Mouse (Mus musculus) kidney, postnatal 0 days (tissue): ENCODE measurements around the gene Rsph14. TPM values are rescaled to one million over a fixed set of nuclear protein-coding genes. Genes with fewer than 3 reads are reported as not detected.
A peak's percentile ranks its signal among the peaks of the same experiment; 100 is the strongest.

ENCODE experiments used
- ATAC-seq: fragments of 200-750 bp; cut with Nextera tagmentation; replicated peaks from 2 replicates; pipeline ENCODE4 v1.8.0; 2017; ENCODE audit warnings: low read depth, moderate number of reproducible peaks, moderate TSS enrichment, moderate library complexity; ENCODE audit not compliant: low FRiP score
- DNase-seq: peaks from one replicate; pipeline ENCODE4 v3.0.0-alpha.2; 2016; ENCODE audit warnings: low spot score
- H3K27ac ChIP-seq: fragments of 300-500 bp; sonication (generic); 2 replicates; pipeline ENCODE4 v1.5.1; 2014; ENCODE audit warnings: mild to moderate bottlenecking
- H3K27me3 ChIP-seq: fragments of 300-500 bp; sonication (generic); 2 replicates; pipeline ENCODE4 v1.6.1; 2014; ENCODE audit warnings: low read length, mixed read lengths; ENCODE audit not compliant: insufficient read depth
- H3K36me3 ChIP-seq: fragments of 300-500 bp; sonication (generic); 2 replicates; pipeline ENCODE4 v1.6.1; 2014; ENCODE audit warnings: low read length, mixed read lengths; ENCODE audit not compliant: insufficient read depth
- H3K4me1 ChIP-seq: fragments of 300-500 bp; sonication (generic); replicated peaks from 2 replicates; pipeline ENCODE4 v1.6.1; 2014; ENCODE audit warnings: antibody characterized with exemption, low read length, mixed read lengths; ENCODE audit not compliant: insufficient read depth
- H3K4me2 ChIP-seq: fragments of 300-500 bp; sonication (generic); 2 replicates; pipeline ENCODE4 v1.6.1; 2014; ENCODE audit warnings: mild to moderate bottlenecking, low read length, moderate library complexity, mixed read lengths
- H3K4me3 ChIP-seq: fragments of 300-500 bp; sonication (generic); replicated peaks from 2 replicates; pipeline ENCODE4 v1.5.1; 2014; ENCODE audit warnings: low read depth, low read length
- H3K9ac ChIP-seq: fragments of 300-500 bp; sonication (generic); 2 replicates; pipeline ENCODE4 v1.6.1; 2014; ENCODE audit warnings: low read depth, low read length
- H3K9me3 ChIP-seq: fragments of 300-500 bp; sonication (generic); replicated peaks from 2 replicates; pipeline ENCODE4 v1.6.1; 2016; ENCODE audit warnings: low read length, inconsistent platforms, mixed read lengths
- CTCF ChIP-seq: IDR thresholded peaks from 2 replicates; pipeline ENCODE4 v1.5.1; 2016; ENCODE audit warnings: antibody characterized with exemption, low read depth, mild to moderate bottlenecking, moderate library complexity
- WGBS: fragments of 180-500 bp; shearing (Covaris S2); extraction: QIAGEN DNeasy Blood & Tissue Kit; methylation state at CpG from one replicate; pipeline ENCODE4 v1.1.7; 2014; 5-methylcytosine and 5-hydroxymethylcytosine counted together
- polyA plus RNA-seq: library from polyadenylated mRNA; unstranded; fragments of >200 nt; fragmentation: Nextera tagmentation; extraction: Ambion mirVana; gene quantifications from 2 replicates; pipeline ENCODE4 v1.2.1, GENCODE M21; 2015

Rsph14 gene
- polyA plus RNA-seq, 1 experiment from 2014 or later: not detected

DNA sequence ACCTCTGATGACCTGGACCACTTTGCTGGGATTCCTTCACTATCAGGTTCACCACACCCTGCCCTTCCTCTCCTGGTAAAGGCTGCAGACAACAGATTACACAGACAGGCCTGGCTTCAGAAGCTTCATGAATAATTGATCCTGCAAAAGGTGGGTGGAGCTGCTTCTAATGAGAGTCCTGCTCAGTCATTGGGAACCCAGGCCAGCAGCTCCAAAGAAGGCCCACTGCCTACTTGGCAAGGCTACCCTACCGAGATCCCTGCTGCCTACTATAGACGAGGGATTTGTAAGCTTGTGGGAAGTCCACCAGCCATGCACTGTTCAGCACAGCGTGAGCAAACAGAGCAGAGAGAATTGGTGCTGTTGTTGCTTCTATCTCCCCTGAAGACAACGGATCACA, 23.9 kb upstream of the Rsph14 start:
- Histone ChIP-seq H3K4me3 (no peak overlapping the region), H3K27me3 (no peaks in the 10 kb centered on the region), H3K9ac (no peak overlapping the region), H3K9me3 (no peaks in the 10 kb centered on the region), H3K4me1 (peaks cover 7% of the 10 kb centered on the region), H3K27ac (no peak overlapping the region), H3K4me2 (no peak overlapping the region), H3K36me3 (no peaks in the 10 kb centered on the region)
- DNase-seq (no peak), ATAC-seq (no peak)
- 14% methylated on average over 4 of the region's 4 CpGs for WGBS
- no peak for TF ChIP-seq CTCF

DNA sequence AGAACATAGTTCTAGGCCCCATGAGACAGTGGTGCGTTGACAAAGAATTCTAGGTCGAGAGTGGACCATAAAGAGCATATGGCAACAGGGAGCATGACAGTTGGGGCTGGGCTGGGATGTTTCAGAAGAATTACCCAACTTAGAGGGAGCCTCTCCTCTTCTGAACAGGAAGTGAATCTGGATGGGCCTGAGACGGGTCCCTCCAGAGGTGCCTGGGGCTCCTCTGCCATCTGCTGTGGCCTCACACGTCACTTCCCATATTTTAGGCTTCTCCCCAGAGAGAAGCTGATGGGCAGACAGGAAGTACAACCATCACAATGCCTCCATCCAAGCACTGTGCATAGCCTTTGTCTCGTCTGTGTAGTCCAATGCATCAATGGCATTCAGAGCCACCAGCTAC, 23.3 kb upstream of the Rsph14 start:
- H3K4me3 ChIP-seq: no peak overlapping the region
- ATAC-seq (no peak), DNase-seq (no peak)
- no peaks in the 10 kb centered on the region for H3K36me3 ChIP-seq
- no peak for TF ChIP-seq CTCF
- H3K4me1 ChIP-seq: peaks cover 5% of the 10 kb centered on the region
- WGBS: 67% methylated on average over 5 of the region's 5 CpGs
- H3K9ac ChIP-seq: no peak overlapping the region
- H3K9me3 ChIP-seq: no peaks in the 10 kb centered on the region
- H3K4me2 ChIP-seq: no peak overlapping the region
- H3K27ac ChIP-seq: no peak overlapping the region
- H3K27me3 ChIP-seq: no peaks in the 10 kb centered on the region

DNA sequence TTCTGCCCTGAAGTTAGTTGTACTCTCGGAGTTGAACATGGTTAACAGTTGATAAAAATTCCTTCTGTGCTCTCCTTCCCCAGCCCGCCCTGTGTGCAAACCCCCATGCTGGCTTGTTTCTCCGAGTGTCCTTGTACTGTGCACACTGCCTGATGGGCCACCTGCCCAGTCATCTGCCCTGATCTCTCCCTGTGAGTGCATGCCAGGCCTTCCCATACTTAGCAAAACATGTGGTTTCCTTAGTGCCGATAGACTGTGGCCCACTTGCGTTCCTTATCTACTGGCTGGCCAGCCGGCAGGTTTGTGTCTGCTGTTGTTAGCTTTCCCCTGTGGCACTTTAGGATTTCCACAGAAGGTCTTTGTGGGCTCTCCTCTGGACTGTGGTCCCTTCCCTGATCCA, 21.7 kb upstream of the Rsph14 start:
- H3K9me3 ChIP-seq: no peaks in the 10 kb centered on the region
- no peak for DNase-seq
- 67% methylated on average over 6 of the region's 6 CpGs for WGBS
- H3K27ac ChIP-seq: no peak overlapping the region
- no peaks in the 10 kb centered on the region for H3K36me3 ChIP-seq
- no peak for ATAC-seq
- H3K4me3 ChIP-seq: no peak overlapping the region
- no peaks in the 10 kb centered on the region for H3K27me3 ChIP-seq
- H3K4me2 ChIP-seq: no peak overlapping the region
- no peak for TF ChIP-seq CTCF
- H3K9ac ChIP-seq: no peak overlapping the region
- no peaks in the 10 kb centered on the region for H3K4me1 ChIP-seq

DNA sequence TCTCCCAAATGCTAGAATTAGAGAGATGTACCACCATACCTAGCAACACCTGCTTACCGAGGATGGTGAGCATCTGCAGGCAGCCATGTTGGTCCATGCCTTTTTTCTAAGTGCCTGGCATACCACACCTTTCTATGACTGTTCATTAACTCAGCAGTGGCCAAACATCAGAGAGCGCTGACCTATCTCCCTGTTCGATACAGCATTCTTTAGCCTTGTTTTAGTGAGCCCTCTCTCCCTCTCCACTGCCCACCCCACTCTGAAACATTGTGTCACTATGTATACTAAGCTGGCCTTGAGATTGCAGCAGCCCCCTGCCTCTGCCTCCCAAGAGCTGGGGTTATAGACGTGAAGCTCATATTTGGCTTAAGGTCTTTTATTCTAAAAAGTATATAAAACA, 21.3 kb upstream of the Rsph14 start:
- Histone ChIP-seq H3K4me1 (no peaks in the 10 kb centered on the region), H3K4me3 (no peak overlapping the region), H3K9ac (no peak overlapping the region), H3K4me2 (no peak overlapping the region), H3K9me3 (no peaks in the 10 kb centered on the region), H3K27me3 (no peaks in the 10 kb centered on the region), H3K36me3 (no peaks in the 10 kb centered on the region), H3K27ac (no peak overlapping the region)
- no peak for DNase-seq
- WGBS: 76% methylated on average over 4 of the region's 4 CpGs
- no peak for TF ChIP-seq CTCF
- no peak for ATAC-seq

DNA sequence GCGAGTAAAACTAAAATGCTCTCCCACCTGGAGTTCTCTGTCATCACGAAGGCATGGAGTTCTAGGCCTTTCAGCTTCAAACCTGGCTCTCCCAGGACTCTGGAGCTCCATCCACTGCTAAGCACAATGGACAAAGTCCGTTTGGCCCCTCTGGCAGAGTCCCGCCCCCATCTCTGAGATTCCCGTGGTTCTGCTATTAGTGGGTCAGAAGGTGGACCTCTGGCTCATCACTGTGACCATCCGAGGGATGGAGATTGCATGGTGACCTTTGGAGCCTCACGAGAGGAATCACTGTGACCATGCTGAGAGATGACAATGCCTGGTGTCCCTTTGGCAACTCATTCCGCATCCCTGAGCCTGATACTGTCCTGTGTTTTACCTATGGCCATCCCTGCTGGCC, 20.5 kb upstream of the Rsph14 start:
- Histone ChIP-seq H3K36me3 (no peaks in the 10 kb centered on the region), H3K9me3 (no peaks in the 10 kb centered on the region), H3K27me3 (no peaks in the 10 kb centered on the region), H3K9ac (no peak overlapping the region), H3K4me3 (no peak overlapping the region), H3K4me1 (no peaks in the 10 kb centered on the region), H3K4me2 (no peak overlapping the region), H3K27ac (no peak overlapping the region)
- WGBS: 77% methylated on average over 8 of the region's 8 CpGs
- DNase-seq (no peak), ATAC-seq (no peak)
- TF ChIP-seq CTCF: no peak

DNA sequence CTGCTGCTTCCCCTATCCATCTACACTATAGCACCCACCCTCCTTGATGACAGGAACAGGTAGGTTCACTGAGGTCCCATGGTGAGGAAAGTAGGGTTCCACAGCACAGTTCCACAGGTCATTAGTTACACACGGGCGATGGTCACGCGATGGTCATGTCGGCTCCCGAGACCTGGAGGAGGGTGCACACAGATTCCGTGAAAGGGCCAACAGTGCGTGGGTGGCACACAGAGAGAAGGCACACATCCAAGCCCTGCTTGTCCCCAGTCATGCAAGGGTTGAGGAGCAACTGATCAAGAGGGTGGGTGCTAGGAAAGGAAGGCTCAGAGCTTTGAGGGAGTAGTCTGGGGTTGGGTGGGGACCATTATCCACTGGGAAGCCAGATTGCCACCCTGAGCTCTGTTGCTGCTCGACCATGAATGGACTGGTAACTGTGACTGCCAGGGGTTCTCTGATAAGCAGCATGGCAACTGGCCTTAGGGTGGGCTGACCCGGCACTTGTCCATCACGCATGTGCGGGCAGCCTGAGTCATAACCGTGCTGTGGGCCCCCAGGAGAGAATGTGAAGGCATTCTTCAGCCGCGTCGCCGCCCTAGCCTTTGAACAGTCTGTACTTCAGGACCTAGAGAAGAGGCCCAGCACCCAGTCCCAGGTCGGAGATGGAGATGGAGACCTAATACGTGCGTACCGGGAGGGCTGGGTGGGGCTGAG, 19.1 kb upstream of the Rsph14 start:
- H3K4me3 ChIP-seq: no peak overlapping the region
- H3K4me2 ChIP-seq: no peak overlapping the region
- no peak overlapping the region for H3K27ac ChIP-seq
- H3K9ac ChIP-seq: no peak overlapping the region
- 84% methylated on average over 21 of the region's 21 CpGs for WGBS
- H3K36me3 ChIP-seq: no peaks in the 10 kb centered on the region
- DNase-seq (no peak), ATAC-seq (0 out of 2 replicates have a peak, but pooled peaks have one; percentile 29)
- no peaks in the 10 kb centered on the region for H3K27me3 ChIP-seq
- no peaks in the 10 kb centered on the region for H3K9me3 ChIP-seq
- TF ChIP-seq CTCF: no peak
- H3K4me1 ChIP-seq: no peaks in the 10 kb centered on the region

DNA sequence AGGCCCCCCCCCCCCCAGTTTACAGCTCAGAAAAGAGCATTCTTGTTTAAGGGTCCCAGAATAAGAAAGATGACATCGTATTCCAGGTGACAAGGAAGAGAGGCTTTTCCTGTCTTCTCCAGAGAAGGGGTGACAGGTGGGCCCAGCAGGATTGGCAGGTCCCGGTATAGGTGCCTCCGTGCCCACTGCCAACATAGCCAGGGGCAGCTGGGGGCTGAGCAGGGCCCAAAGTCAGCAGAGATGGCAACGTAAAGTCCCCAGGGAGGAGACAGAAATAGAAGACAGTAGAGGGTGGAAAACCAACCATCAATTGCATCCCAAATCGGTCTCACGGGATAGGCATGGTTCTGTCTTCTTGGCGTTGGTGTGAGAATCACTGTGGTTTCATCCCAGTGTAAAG, 16.3 kb upstream of the Rsph14 start:
- no peak for TF ChIP-seq CTCF
- Histone ChIP-seq H3K9me3 (no peaks in the 10 kb centered on the region), H3K4me3 (no peak overlapping the region), H3K9ac (no peak overlapping the region), H3K4me2 (no peak overlapping the region), H3K4me1 (no peaks in the 10 kb centered on the region), H3K36me3 (no peaks in the 10 kb centered on the region), H3K27me3 (no peaks in the 10 kb centered on the region), H3K27ac (no peak overlapping the region)
- WGBS: 93% methylated on average over 7 of the region's 7 CpGs
- ATAC-seq: no peak
- no peak for DNase-seq
